Mouse (Mus musculus) heart, embryonic 10.5 days (tissue): ENCODE results near the gene Saxo1. TPM values are rescaled to one million over a fixed set of nuclear protein-coding genes. Genes with fewer than 3 reads are reported as not detected.

Experiments used
- DNase-seq: peaks from one replicate; pipeline ENCODE4 v3.0.0-alpha.2; 2017; ENCODE audit warnings: low spot score
- H3K27ac ChIP-seq: fragments of 300-500 bp; sonication (generic); 2 replicates; pipeline ENCODE4 v1.5.1; 2016; ENCODE audit warnings: mild to moderate bottlenecking
- H3K27me3 ChIP-seq: fragments of 300-500 bp; sonication (generic); 2 replicates; pipeline ENCODE4 v1.6.1; 2016; ENCODE audit warnings: mild to moderate bottlenecking; ENCODE audit not compliant: poor library complexity, insufficient read depth, severe bottlenecking
- H3K36me3 ChIP-seq: fragments of 300-500 bp; sonication (generic); 2 replicates; pipeline ENCODE4 v1.6.1; 2016; ENCODE audit warnings: mild to moderate bottlenecking, moderate library complexity
- H3K4me1 ChIP-seq: fragments of 300-500 bp; sonication (generic); 2 replicates; pipeline ENCODE4 v1.6.1; 2016; ENCODE audit warnings: mild to moderate bottlenecking
- H3K4me3 ChIP-seq: fragments of 300-500 bp; sonication (generic); 2 replicates; pipeline ENCODE4 v1.5.1; 2016; ENCODE audit warnings: mild to moderate bottlenecking, moderate library complexity
- H3K9me3 ChIP-seq: fragments of 300-500 bp; sonication (generic); 2 replicates; pipeline ENCODE4 v1.6.1; 2016; ENCODE audit warnings: mild to moderate bottlenecking, moderate library complexity
- WGBS: fragments of 180-500 bp; shearing (Covaris S2); methylation state at CpG from one replicate; pipeline ENCODE4 v1.1.7; 2016; 5-methylcytosine and 5-hydroxymethylcytosine counted together
- polyA plus RNA-seq: library from polyadenylated mRNA; unstranded; fragments of >200 nt; fragmentation: Nextera tagmentation; extraction: Ambion mirVana; gene quantifications from 2 replicates; pipeline ENCODE4 v1.2.1, GENCODE M21; 2016

Gene Saxo1
- polyA plus RNA-seq, 1 experiment from 2014 or later = not detected

DNA sequence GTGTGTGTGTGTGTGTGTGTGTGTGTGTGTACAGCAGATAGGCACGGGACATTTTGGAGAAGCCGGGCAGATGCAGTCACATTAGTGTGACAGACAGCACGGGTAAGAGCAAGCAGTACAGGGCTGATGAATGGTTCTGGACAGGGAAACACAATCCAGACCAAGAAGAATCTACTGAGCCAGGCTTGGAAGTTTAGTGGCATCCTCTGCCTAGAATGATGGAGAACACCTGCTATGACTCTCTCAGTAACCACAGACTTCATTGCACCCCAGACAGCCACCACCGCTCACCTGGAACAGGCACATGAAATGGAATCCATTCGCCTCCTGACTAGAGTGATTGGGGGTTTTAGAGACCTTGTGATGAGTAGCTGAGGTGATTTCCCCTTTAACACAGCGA is 38.2 kb downstream of the Saxo1 start:
- H3K4me1 ChIP-seq = no peaks in the 10 kb centered on the region
- H3K9me3 ChIP-seq = no peaks in the 10 kb centered on the region
- no peak overlapping the region for H3K27ac ChIP-seq
- H3K36me3 ChIP-seq = no peaks in the 10 kb centered on the region
- 81% methylated on average over 6 of the region's 6 CpGs for WGBS
- no peak overlapping the region for H3K4me3 ChIP-seq
- no peaks in the 10 kb centered on the region for H3K27me3 ChIP-seq
- no peak for DNase-seq

DNA sequence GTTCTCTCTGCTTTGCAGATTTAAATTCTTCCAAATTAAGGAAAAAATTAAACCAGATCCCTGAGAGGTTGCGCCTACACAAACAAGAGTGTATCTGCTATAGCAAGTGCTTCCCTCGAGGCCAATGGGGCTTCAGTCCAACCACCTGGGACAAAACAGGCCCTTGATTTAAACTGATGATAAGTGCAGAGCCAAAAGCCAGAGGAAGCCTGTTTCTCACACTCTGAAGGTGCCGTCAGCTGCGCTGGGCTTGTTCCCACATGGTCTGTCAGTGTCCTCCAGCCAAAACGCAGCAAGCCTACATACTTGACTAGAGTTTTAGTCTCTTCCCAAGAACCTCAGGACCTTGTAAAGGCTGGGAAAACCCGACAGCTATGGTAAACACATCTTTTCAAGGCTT is 53.5 kb downstream of the Saxo1 start:
- no peaks in the 10 kb centered on the region for H3K36me3 ChIP-seq
- no peak for DNase-seq
- 70% methylated on average over 6 of the region's 6 CpGs for WGBS

DNA sequence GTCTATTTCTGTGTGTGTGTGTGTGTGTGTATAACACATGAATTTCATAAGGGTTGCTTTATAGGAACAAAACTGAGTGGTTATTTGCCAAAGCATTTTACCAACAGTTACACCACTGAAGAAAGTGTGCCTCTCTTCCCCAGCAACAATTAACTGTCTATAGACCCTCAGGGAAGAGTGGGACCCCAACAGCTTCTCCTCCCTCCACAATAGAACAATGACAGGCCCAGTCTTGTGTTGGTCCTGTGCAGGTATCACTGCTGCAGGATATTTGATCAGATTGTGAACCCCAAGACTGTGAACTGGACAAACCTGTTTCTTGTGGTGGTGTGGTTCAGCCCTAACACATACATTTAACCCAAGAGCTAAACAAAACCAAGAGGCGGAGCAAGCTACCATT is 58.6 kb downstream of the Saxo1 start:
- Histone ChIP-seq H3K36me3 (no peaks in the 10 kb centered on the region), H3K4me3 (no peak overlapping the region), H3K27me3 (no peaks in the 10 kb centered on the region), H3K4me1 (no peaks in the 10 kb centered on the region), H3K9me3 (no peaks in the 10 kb centered on the region), H3K27ac (no peak overlapping the region)
- DNase-seq = no peak
- 82% methylated on average over 1 of the region's 1 CpGs for WGBS

More for the DNA sequence above, 53.5 kb downstream of the Saxo1 start:
- no peak overlapping the region for H3K4me3 ChIP-seq
- H3K27me3 ChIP-seq = no peaks in the 10 kb centered on the region
- no peaks in the 10 kb centered on the region for H3K9me3 ChIP-seq
- no peak overlapping the region for H3K27ac ChIP-seq
- H3K4me1 ChIP-seq = no peaks in the 10 kb centered on the region

DNA sequence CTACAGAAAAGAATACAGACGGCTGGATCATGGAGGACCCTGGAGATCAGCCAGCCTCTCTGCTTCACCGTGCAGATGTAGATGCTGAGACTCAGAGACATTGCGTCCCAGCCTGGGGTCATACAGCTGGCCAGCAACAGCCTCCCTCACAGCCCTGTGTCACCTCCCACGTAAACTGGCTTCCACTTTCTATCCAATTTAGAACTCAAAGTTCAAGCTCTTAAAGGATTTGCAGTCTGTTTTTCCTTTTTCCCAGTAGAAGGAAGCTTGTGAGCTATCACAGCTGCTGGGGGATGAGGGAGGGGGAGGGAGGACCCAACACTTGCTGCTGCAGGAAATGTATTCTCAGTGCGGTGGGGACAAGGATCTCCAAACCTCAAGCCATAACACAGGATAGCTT is 59.4 kb downstream of the Saxo1 start:
- DNase-seq = no peak
- H3K27ac ChIP-seq = no peak overlapping the region
- H3K27me3 ChIP-seq = no peaks in the 10 kb centered on the region
- no peaks in the 10 kb centered on the region for H3K36me3 ChIP-seq
- no peak overlapping the region for H3K4me3 ChIP-seq
- H3K4me1 ChIP-seq = no peaks in the 10 kb centered on the region
- no peaks in the 10 kb centered on the region for H3K9me3 ChIP-seq
- 47% methylated on average over 5 of the region's 5 CpGs for WGBS

DNA sequence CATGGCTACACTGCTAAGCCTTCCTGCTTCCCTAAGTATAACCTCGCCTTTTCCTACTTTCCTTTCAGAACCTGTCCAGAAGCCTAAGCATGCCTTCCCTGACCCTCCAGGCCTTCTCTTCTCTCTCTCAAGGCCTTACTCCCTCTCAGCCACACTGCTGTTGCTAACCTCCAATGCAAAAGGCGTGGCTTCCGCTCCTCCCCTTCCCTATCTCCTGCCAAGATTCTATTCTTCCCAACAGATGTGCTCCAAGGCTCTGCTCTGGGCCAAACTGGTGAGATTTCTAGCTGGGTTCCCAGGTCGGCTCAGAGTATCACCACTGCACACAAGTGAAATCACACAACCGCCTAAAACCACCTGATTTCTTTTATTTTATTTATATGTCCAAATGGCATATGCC is 69.0 kb downstream of the Saxo1 start:
- Histone ChIP-seq H3K4me3 (no peak overlapping the region), H3K27me3 (no peaks in the 10 kb centered on the region), H3K9me3 (no peaks in the 10 kb centered on the region), H3K4me1 (0 out of 2 replicates have a peak, but pooled peaks cover 7% of the 10 kb centered on the region), H3K27ac (no peak overlapping the region), H3K36me3 (no peaks in the 10 kb centered on the region)
- 71% methylated on average over 5 of the region's 5 CpGs for WGBS
- DNase-seq = no peak

DNA sequence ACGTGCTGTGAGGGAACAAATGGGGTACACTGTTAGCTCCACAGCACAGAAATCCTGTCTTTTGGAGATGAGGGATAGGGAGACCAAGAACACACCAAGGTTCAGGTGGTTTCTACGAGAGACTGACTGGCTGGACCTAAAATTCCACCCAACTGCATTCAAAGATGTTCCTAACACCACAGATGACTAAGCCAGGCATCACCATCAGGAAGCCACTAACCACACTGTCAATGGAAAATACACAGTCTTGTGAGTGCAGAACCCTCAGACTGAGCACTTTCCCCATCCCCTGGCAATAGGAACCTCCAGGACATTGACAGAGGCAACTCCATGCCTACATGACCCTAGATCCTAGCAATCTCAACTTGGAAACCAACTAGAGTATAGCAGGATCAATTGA is 71.2 kb downstream of the Saxo1 start:
- Histone ChIP-seq H3K27me3 (no peaks in the 10 kb centered on the region), H3K27ac (no peak overlapping the region), H3K36me3 (no peaks in the 10 kb centered on the region), H3K4me3 (no peak overlapping the region), H3K9me3 (no peaks in the 10 kb centered on the region), H3K4me1 (0 out of 2 replicates have a peak, but pooled peaks cover 7% of the 10 kb centered on the region)
- 86% methylated on average over 2 of the region's 2 CpGs for WGBS
- DNase-seq = no peak

DNA sequence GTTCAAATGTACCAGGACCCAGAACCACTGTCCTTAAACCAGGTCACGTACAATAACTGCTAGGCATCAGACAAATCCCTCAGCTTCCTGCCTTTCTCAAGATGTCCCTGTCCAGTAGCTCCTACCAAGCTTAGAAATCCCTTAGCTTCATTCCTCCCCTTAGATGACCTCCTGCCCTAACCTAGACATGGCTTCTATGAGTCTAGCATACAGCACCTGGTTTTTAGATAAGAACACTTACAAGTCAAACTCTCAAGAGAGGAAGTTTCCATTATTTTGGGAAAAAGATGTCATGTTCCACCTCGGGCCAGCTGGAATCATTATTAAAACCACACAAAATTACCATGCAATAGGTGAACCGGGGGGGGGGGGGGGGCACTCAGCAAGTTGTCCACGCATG is 71.6 kb downstream of the Saxo1 start:
- H3K36me3 ChIP-seq = no peaks in the 10 kb centered on the region
- H3K27me3 ChIP-seq = no peaks in the 10 kb centered on the region
- no peak overlapping the region for H3K27ac ChIP-seq
- 81% methylated on average over 4 of the region's 4 CpGs for WGBS
- DNase-seq = no peak
- H3K4me1 ChIP-seq = 0 out of 2 replicates have a peak, but pooled peaks cover 7% of the 10 kb centered on the region
- no peak overlapping the region for H3K4me3 ChIP-seq
- no peaks in the 10 kb centered on the region for H3K9me3 ChIP-seq

DNA sequence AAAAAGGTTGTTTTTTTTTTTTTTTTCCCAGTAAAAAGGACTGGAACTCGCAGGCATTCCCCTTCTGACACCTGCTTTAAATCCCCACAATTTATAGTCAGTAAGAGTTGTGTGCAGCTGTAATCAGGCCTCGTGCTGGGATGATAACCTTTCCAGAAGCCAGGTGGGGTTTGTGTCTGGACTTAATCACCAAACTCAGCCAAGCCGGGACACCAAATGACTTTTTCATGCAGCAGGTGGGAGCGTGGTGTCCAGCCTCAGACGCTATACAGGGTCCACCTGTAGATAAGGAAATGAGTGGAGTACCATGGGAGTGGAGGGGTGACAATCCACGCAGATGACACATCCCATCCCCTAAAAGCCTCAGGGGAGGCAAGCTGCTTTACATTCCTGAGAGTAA is 73.1 kb downstream of the Saxo1 start:
- Histone ChIP-seq H3K9me3 (no peaks in the 10 kb centered on the region), H3K36me3 (no peaks in the 10 kb centered on the region), H3K27ac (no peak overlapping the region), H3K27me3 (no peaks in the 10 kb centered on the region), H3K4me3 (no peak overlapping the region), H3K4me1 (0 out of 2 replicates have a peak, but pooled peaks cover 7% of the 10 kb centered on the region)
- DNase-seq = no peak
- WGBS = 46% methylated on average over 6 of the region's 6 CpGs

DNA sequence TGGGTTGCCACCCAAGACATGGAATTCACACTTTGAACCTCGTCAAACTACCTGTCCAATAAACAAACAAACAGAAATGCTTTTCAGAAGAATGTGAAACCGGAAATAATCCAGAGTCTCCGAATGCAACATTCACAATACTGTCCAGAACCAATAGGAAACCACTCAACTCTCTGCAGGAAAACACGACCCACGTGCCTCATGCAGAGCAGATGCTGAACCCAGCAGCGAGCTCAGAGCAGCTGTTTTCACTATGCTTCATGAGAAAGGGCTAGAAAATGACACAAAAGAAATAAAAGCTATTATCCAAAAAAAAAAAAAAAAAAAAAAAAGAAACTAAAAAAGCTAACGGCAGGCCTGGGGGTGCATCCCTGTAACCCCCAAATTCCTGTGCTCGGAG is 74.4 kb downstream of the Saxo1 start:
- H3K36me3 ChIP-seq = no peaks in the 10 kb centered on the region
- no peak overlapping the region for H3K27ac ChIP-seq
- H3K4me1 ChIP-seq = 0 out of 2 replicates have a peak, but pooled peaks cover 7% of the 10 kb centered on the region
- DNase-seq = no peak
- H3K9me3 ChIP-seq = no peaks in the 10 kb centered on the region
- 75% methylated on average over 8 of the region's 8 CpGs for WGBS
- H3K4me3 ChIP-seq = no peak overlapping the region
- H3K27me3 ChIP-seq = no peaks in the 10 kb centered on the region

DNA sequence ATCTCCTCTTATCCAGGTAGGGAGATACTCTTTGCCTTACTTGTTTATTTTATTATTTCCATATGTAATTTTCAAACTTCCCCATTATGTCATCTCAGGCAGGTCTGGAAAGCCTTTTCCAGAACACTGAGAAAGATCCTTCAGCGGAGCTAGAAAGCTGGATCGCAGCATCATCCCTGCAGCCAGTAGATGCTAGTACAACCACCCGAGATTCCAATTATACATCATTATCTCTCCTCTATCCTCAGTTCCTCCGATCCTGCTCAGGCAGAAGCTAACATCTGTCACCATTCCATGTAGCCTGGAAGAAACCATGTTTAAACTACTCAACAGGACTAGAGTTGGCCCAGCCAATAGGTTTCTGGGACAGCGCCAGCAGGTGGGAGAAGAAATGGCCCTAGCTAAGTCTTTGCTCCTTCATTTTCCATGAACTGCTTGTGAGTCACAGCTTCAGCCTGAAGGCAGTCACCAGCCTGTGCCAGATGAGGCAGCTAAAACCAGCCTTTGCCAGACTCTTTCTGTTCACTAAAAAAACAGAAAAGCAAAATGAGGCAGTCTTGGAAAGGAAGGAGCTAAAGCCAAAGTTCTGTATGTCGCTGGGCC is 75.0 kb downstream of the Saxo1 start:
- Histone ChIP-seq H3K27me3 (no peaks in the 10 kb centered on the region), H3K36me3 (no peaks in the 10 kb centered on the region), H3K4me3 (no peak overlapping the region), H3K9me3 (no peaks in the 10 kb centered on the region), H3K4me1 (0 out of 2 replicates have a peak, but pooled peaks cover 7% of the 10 kb centered on the region), H3K27ac (no peak overlapping the region)
- 81% methylated on average over 6 of the region's 6 CpGs for WGBS
- DNase-seq = no peak

DNA sequence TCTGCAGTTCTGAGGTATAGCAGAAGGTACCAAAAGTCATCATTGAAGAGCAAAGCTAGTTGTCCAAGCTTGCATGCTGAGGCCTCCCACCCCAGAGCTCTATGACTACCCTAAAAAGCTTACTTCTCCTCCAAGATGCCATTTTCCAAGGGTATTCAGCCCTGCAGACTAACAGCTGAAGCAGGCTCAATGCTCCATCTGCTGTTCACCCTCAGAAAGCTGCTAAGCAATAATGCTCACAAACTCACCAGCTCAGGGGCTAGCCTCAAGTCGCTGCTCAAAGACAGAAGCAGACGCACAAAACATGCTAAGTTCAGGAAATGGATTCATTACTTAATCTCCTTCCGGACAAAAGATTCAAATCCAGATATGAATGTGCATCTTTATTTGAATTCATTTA is 77.2 kb downstream of the Saxo1 start:
- H3K4me3 ChIP-seq = no peak overlapping the region
- H3K27me3 ChIP-seq = no peaks in the 10 kb centered on the region
- no peak for DNase-seq
- no peaks in the 10 kb centered on the region for H3K9me3 ChIP-seq
- H3K36me3 ChIP-seq = no peaks in the 10 kb centered on the region
- 0 out of 2 replicates have a peak, but pooled peaks cover 7% of the 10 kb centered on the region for H3K4me1 ChIP-seq
- no peak overlapping the region for H3K27ac ChIP-seq
- WGBS = 76% methylated on average over 3 of the region's 3 CpGs

DNA sequence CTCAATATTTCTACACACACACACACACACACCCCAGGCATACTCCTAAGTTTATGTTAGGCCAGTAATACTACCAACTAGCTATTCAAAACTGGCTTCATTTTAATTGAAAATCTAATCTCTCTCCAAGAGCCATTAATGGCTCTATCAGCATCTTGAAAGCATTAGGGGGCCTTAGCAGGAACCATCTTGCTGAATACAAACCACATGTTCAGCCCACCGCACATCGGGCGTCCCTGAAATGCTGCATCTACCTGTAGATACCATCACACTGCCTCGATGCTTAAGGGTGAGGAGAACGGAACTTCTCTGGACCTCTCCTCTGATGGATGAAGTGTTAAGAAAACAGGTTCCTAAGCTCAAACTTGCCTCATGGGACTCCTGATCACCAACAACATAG is 93.3 kb downstream of the Saxo1 start:
- Histone ChIP-seq H3K4me1 (no peaks in the 10 kb centered on the region), H3K9me3 (no peaks in the 10 kb centered on the region), H3K27me3 (no peaks in the 10 kb centered on the region), H3K4me3 (no peak overlapping the region), H3K36me3 (no peaks in the 10 kb centered on the region), H3K27ac (no peak overlapping the region)
- 77% methylated on average over 5 of the region's 5 CpGs for WGBS
- DNase-seq = no peak

DNA sequence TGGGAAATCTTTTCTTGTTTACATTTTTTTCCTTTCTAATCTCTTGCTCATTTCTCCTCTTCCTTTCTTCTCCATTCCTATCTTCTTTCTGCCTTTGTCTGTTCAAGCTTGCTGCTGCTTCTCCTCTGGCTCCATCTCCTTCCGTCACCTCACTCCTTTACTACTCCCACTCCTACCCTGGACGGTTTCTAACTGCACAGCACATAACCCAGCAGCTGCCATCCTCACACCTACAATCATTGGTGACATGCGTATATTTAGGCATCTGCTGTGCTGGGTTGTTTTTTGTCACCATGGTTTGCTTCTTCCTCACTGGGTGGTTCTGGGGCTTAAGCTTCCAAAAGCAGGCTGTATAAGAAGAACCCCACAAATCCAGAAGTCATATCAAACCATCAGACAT is 107.7 kb downstream of the Saxo1 start:
- Histone ChIP-seq H3K9me3 (no peaks in the 10 kb centered on the region), H3K27me3 (no peaks in the 10 kb centered on the region), H3K4me1 (no peaks in the 10 kb centered on the region), H3K36me3 (no peaks in the 10 kb centered on the region), H3K27ac (no peak overlapping the region), H3K4me3 (no peak overlapping the region)
- DNase-seq = no peak
- WGBS = 82% methylated on average over 3 of the region's 3 CpGs

DNA sequence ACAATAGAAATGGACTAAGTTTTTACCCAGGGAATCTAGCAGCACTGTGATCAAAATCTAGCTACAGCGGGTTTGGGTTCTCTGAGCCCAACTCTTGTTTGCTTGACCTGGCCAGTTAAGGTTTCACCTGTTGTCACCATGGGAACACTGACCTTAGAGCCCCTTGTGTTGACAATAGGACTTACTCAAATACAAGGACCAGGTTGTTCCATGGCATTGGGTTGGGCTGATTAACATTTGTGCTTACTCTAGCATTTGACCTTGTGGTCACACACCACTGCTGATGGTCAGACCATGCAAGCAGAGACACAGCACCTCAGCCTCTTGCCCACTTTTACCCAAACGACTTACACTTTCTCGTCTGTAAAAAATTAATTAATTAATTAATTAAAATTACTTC is 121.8 kb downstream of the Saxo1 start:
- no peaks in the 10 kb centered on the region for H3K36me3 ChIP-seq
- DNase-seq = no peak
- H3K4me3 ChIP-seq = no peak overlapping the region
- H3K4me1 ChIP-seq = no peaks in the 10 kb centered on the region
- H3K27me3 ChIP-seq = no peaks in the 10 kb centered on the region
- WGBS = 86% methylated on average over 3 of the region's 3 CpGs
- no peak overlapping the region for H3K27ac ChIP-seq
- no peaks in the 10 kb centered on the region for H3K9me3 ChIP-seq
